Mouse (Mus musculus) bone marrow, adult 2 months (tissue): ENCODE data around the gene Asic5.

Source experiments
- CTCF ChIP-seq: fragments of 200-500 bp; IDR thresholded peaks from 2 replicates; pipeline ENCODE4 v1.5.1; 2011; ENCODE audit warnings: low read length, control low read depth; ENCODE audit not compliant: control insufficient read depth, insufficient read depth
- POLR2A ChIP-seq: fragments of 200-500 bp; IDR thresholded peaks from 2 replicates; pipeline ENCODE4 v1.6.1; 2011; ENCODE audit warnings: low read depth, mild to moderate bottlenecking, control low read depth, low read length, borderline replicate concordance; ENCODE audit not compliant: control insufficient read depth

DNA sequence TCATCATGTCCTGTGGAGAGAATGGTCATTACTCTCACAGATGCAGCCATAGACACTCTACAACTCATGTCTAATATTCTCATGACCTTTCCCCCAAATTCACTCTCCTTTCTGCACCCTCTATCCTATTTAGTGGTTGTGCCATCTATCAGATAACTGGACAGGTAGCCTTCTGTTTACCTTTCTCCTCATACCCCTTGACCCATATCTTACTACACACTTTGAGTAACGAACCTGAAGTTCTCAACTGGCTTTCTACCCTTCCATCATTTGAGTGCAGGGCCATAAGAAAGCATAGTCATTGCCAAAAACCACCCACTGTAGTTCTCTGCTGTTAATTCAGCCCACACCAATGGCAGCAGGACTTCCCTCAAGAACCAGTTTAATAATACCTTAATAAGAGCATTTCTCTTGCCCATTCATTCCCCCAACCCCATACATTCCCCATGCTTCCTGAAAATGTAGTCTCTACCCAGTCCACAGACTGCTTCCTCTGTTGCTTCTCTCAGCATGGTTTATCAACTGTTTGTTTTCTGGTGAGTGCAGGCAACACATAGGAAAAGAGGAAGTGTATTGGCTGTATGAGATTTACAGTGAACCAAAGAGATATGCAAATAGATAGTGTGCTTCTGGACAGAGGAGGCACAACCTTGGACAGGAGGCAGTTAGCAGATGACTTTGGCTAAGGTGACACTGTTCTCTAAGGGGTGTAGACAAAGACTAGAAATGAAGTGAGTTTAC is 48.1 kb downstream of the Asic5 start:
- no peak for TF ChIP-seq POLR2A
- no peak for TF ChIP-seq CTCF
